Mouse (Mus musculus) MEL (cell line): ENCODE data around the gene Ctsl. TPM values are rescaled to one million over a fixed set of nuclear protein-coding genes. Genes with fewer than 3 reads are reported as not detected.

ENCODE experiments used
- DNase-seq: peaks from one replicate; pipeline ENCODE4 v3.0.0; 2011; ENCODE audit warnings: low read depth, low spot score
- H3K27ac ChIP-seq: 2 replicates; pipeline ENCODE4 v1.5.1; 2012; ENCODE audit warnings: low read depth, mild to moderate bottlenecking, control low read depth, low read length, moderate library complexity; ENCODE audit not compliant: control insufficient read depth
- H3K27me3 ChIP-seq, 2 experiments: fragments of 150-350 bp in 1 of 2; sonication (generic) in 1 of 2; 2 replicates each; pipeline ENCODE4 v1.6.1; 2012; ENCODE audit warnings: low read length in 2 of 2, mild to moderate bottlenecking in 2 of 2, improper control_type of control experiment in 1 of 2, moderate library complexity in 1 of 2; ENCODE audit not compliant: insufficient read depth in 2 of 2, control insufficient read depth in 1 of 2
- H3K36me3 ChIP-seq, 2 experiments: 2 replicates each; pipeline ENCODE4 v1.6.1; 2012 to 2014; ENCODE audit warnings: low read length in 2 of 2, improper control_type of control experiment in 1 of 2, inconsistent platforms in 1 of 2, mild to moderate bottlenecking in 1 of 2; ENCODE audit not compliant: insufficient read depth in 2 of 2, control insufficient read depth in 1 of 2
- H3K4me1 ChIP-seq, 2 experiments: fragments of 150-350 bp in 1 of 2; sonication (generic) in 1 of 2; 2 replicates each; pipeline ENCODE4 v1.6.1; 2012; ENCODE audit warnings: low read length in 2 of 2, improper control_type of control experiment in 1 of 2, mild to moderate bottlenecking in 1 of 2; ENCODE audit not compliant: insufficient read depth in 2 of 2, control insufficient read depth in 1 of 2
- H3K4me3 ChIP-seq, 2 experiments: fragments of 150-350 bp in 1 of 2; sonication (generic) in 1 of 2; 2 replicates each; pipeline ENCODE4 v1.5.1; 2012; ENCODE audit warnings: low read depth in 2 of 2, low read length in 2 of 2, mild to moderate bottlenecking in 2 of 2, moderate library complexity in 2 of 2, control low read depth in 1 of 2, improper control_type of control experiment in 1 of 2; ENCODE audit not compliant: control insufficient read depth in 1 of 2, insufficient read depth in 1 of 2
- H3K79me2 ChIP-seq: 2 replicates; pipeline ENCODE4 v1.6.1; 2012; ENCODE audit warnings: mild to moderate bottlenecking, low read length, moderate library complexity; ENCODE audit not compliant: control insufficient read depth, poor library complexity, insufficient read depth
- H3K9ac ChIP-seq: 2 replicates; pipeline ENCODE4 v1.6.1; 2012; ENCODE audit warnings: low read depth, mild to moderate bottlenecking, control low read depth, low read length, moderate library complexity; ENCODE audit not compliant: control insufficient read depth, poor library complexity, severe bottlenecking
- H3K9me3 ChIP-seq: fragments of 150-350 bp; sonication (generic); replicated peaks from 2 replicates; pipeline ENCODE4 v1.6.1; 2012; ENCODE audit warnings: mild to moderate bottlenecking, low read length, improper control_type of control experiment, moderate library complexity; ENCODE audit not compliant: insufficient read depth
- CHD2 ChIP-seq: IDR thresholded peaks from 2 replicates; pipeline ENCODE4 v1.6.1; 2011; ENCODE audit warnings: low read length, improper control_type of control experiment
- CTCF ChIP-seq, 3 experiments: IDR thresholded peaks in 2 of 3; conservative IDR thresholded peaks in 1 of 3; 2 replicates each; pipeline ENCODE4 v1.5.1; 2011 to 2012; ENCODE audit warnings: low read length in 3 of 3, low read depth in 2 of 3, mild to moderate bottlenecking in 2 of 3, improper control_type of control experiment in 1 of 3, inconsistent platforms in 1 of 3, mixed read lengths in 1 of 3, moderate library complexity in 1 of 3; ENCODE audit not compliant: control insufficient read depth in 1 of 3, insufficient read depth in 1 of 3, poor library complexity in 1 of 3, severe bottlenecking in 1 of 3
- GABPA ChIP-seq: IDR thresholded peaks from 2 replicates; pipeline ENCODE4 v1.6.1; 2012; ENCODE audit warnings: low read depth, mild to moderate bottlenecking, inconsistent platforms, low read length, improper control_type of control experiment, moderate library complexity
- GATA1 ChIP-seq: IDR thresholded peaks from 2 replicates; pipeline ENCODE4 v1.6.1; 2011; ENCODE audit warnings: low read depth, low read length, improper control_type of control experiment
- JUND ChIP-seq: IDR thresholded peaks from 2 replicates; pipeline ENCODE4 v1.6.1; 2011; ENCODE audit warnings: low read depth, mild to moderate bottlenecking, improper control_type of control experiment, low read length
- MAZ ChIP-seq: IDR thresholded peaks from 2 replicates; pipeline ENCODE4 v1.6.1; 2012; ENCODE audit warnings: low read depth, mild to moderate bottlenecking, inconsistent platforms, low read length, improper control_type of control experiment
- MEF2A ChIP-seq: IDR thresholded peaks from 2 replicates; pipeline ENCODE4 v1.6.1; 2014; ENCODE audit warnings: low read depth, mild to moderate bottlenecking, inconsistent platforms, low read length, improper control_type of control experiment; ENCODE audit not compliant: poor library complexity, insufficient replicate concordance, severe bottlenecking; ENCODE audit errors: extremely low read depth
- NELFE ChIP-seq: IDR thresholded peaks from 2 replicates; pipeline ENCODE4 v1.6.1; 2011; ENCODE audit warnings: low read depth, low read length, improper control_type of control experiment
- NRF1 ChIP-seq: IDR thresholded peaks from 2 replicates; pipeline ENCODE4 v1.6.1; 2014; ENCODE audit warnings: low read depth, mild to moderate bottlenecking, inconsistent platforms, low read length, improper control_type of control experiment, moderate library complexity; ENCODE audit not compliant: poor library complexity, insufficient read depth, severe bottlenecking
- POLR2AphosphoS2 ChIP-seq: IDR thresholded peaks from 2 replicates; pipeline ENCODE4 v1.6.1; 2011; ENCODE audit warnings: low read length, improper control_type of control experiment
- POLR2AphosphoS5 ChIP-seq: IDR thresholded peaks from 2 replicates; pipeline ENCODE4 v1.6.1; 2012; ENCODE audit warnings: low read depth, borderline replicate concordance, mild to moderate bottlenecking, inconsistent platforms, low read length, moderate library complexity, mixed read lengths
- RAD21 ChIP-seq: IDR thresholded peaks from 2 replicates; pipeline ENCODE4 v1.6.1; 2011; ENCODE audit warnings: mild to moderate bottlenecking, low read depth, low read length, improper control_type of control experiment
- SIN3A ChIP-seq: IDR thresholded peaks from 2 replicates; pipeline ENCODE4 v1.6.1; 2012; ENCODE audit warnings: low read length, improper control_type of control experiment, inconsistent platforms
- TAL1 ChIP-seq: IDR thresholded peaks from 2 replicates; pipeline ENCODE4 v1.6.1; 2012; ENCODE audit warnings: mild to moderate bottlenecking, inconsistent platforms, low read length, moderate library complexity, mixed read lengths
- TBP ChIP-seq: IDR thresholded peaks from 2 replicates; pipeline ENCODE4 v1.8.0; 2011; ENCODE audit warnings: low read depth, low read length, improper control_type of control experiment
- USF2 ChIP-seq, 2 experiments: IDR thresholded peaks; 2 replicates each; pipeline ENCODE4 v1.6.1; 2011 to 2012; ENCODE audit warnings: improper control_type of control experiment in 2 of 2, low read length in 2 of 2, borderline replicate concordance in 1 of 2, inconsistent platforms in 1 of 2, low read depth in 1 of 2, mild to moderate bottlenecking in 1 of 2; ENCODE audit not compliant: insufficient read depth in 1 of 2
- ZC3H11A ChIP-seq: IDR thresholded peaks from 2 replicates; pipeline ENCODE4 v1.6.1; 2012; ENCODE audit warnings: low read depth, mild to moderate bottlenecking, inconsistent platforms, low read length, improper control_type of control experiment
- ZNF384 ChIP-seq: IDR thresholded peaks from 2 replicates; pipeline ENCODE4 v1.6.1; 2012; ENCODE audit warnings: low read depth, mild to moderate bottlenecking, inconsistent platforms, low read length, improper control_type of control experiment
- polyA plus RNA-seq, 2 experiments: library from polyadenylated mRNA; stranded (reverse) in 1 of 2; unstranded in 1 of 2; fragments of >175 nt in 1 of 2; fragments of >200 nt in 1 of 2; gene quantifications; 2 replicates each; pipeline versions ENCODE4 v1.2.1 to v1.2.4; 2012; ENCODE audit warnings: low replicate concordance in 2 of 2, low read depth in 1 of 2; ENCODE audit not compliant: insufficient read length in 2 of 2, insufficient read depth in 1 of 2, missing spikeins in 1 of 2
- total RNA-seq: library from RNA; depleted of rRNA; stranded (reverse); fragments of 300-350 nt; gene quantifications from 2 replicates; pipeline ENCODE4 v1.2.3, GENCODE M21; 2012

Ctsl gene
- total and polyA plus RNA-seq, 3 experiments = 20.1 to 39.2 TPM; not detected in 1

DNA sequence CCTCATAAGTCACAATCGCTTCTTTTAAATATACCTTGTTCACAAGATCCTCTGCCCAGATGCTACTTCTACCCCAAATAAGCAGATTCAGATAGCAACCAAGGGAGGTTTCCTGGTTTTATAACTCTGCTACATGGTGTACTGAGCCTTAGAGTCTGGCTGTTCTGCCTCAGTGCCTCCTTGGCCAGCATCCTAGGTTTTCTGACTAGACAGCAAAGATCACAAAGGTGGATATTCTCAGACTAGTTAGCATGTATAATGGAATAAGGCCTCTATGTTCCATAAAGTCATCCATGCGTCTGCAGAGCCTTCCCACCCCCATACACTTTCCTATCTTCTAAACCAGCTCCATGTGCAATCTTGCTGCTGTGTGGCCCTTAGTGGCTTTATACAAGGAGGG is 9.6 kb upstream of the Ctsl start:
- TF ChIP-seq ZC3H11A (no peak), MEF2A (no peak), CHD2 (no peak), MAZ (no peak), TBP (no peak), POLR2AphosphoS2 (no peak), RAD21 (no peak), NRF1 (no peak), CTCF (IDR thresholded peaks at IDR 0.05 in 2 of 3, conservative IDR thresholded peaks at IDR 0.05 in 1 of 3; ENCODE audit: control insufficient read depth in 1 of 3, insufficient read depth in 1 of 3, low read depth in 2 of 3, low read length in 3 of 3, poor library complexity in 1 of 3, severe bottlenecking in 1 of 3) (no peak), GATA1 (no peak), GABPA (no peak), USF2 (IDR thresholded peaks at IDR 0.05; ENCODE audit: borderline replicate concordance in 1 of 2, insufficient read depth in 1 of 2, low read depth in 1 of 2, low read length in 2 of 2) (no peak), JUND (no peak), ZNF384 (no peak), SIN3A (no peak)
- DNase-seq = no peak
- Histone ChIP-seq H3K79me2 (no peaks in the 10 kb centered on the region), H3K9me3 (no peaks in the 10 kb centered on the region), H3K4me3 (no peak overlapping the region), H3K4me1 (peaks cover 0 to 5% of the 10 kb centered on the region in 2 experiments; a peak in 2 of 4 replicates), H3K9ac (no peak overlapping the region), H3K36me3 (no peaks in the 10 kb centered on the region; a peak in 1 of 4 replicates), H3K27ac (no peak overlapping the region), H3K27me3 (no peaks in the 10 kb centered on the region; a peak in 1 of 4 replicates)

DNA sequence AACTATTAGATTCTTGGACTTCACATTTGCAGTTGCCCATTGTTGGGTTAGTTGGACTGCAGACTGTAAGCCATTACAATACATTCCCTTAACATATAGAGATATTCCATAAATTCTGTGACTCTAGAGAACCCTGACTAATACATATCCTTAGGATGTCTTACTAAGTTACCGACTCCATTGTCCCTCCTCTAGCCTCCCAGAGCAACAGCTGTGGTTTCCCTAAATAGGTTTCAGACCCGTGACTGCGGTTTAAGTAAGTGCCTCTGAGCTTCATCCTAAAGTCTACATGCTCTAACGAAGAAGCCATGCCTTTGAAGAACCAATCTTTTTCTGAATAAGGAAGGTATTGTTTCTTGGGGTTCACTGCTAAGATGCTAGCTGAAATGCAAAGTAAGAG is 7.9 kb upstream of the Ctsl start:
- Histone ChIP-seq H3K9me3 (no peaks in the 10 kb centered on the region), H3K9ac (no peak overlapping the region), H3K4me3 (no peak overlapping the region), H3K27ac (no peak overlapping the region), H3K4me1 (peaks cover 0 to 10% of the 10 kb centered on the region in 2 experiments; a peak in 3 of 4 replicates), H3K36me3 (no peaks in the 10 kb centered on the region; a peak in 1 of 4 replicates), H3K27me3 (no peaks in the 10 kb centered on the region; a peak in 1 of 4 replicates), H3K79me2 (no peaks in the 10 kb centered on the region)
- DNase-seq = no peak
- TF ChIP-seq NELFE (no peak), USF2 (IDR thresholded peaks at IDR 0.05; ENCODE audit: borderline replicate concordance in 1 of 2, insufficient read depth in 1 of 2, low read depth in 1 of 2, low read length in 2 of 2) (no peak), ZC3H11A (no peak), CTCF (IDR thresholded peaks at IDR 0.05 in 2 of 3, conservative IDR thresholded peaks at IDR 0.05 in 1 of 3; ENCODE audit: control insufficient read depth in 1 of 3, insufficient read depth in 1 of 3, low read depth in 2 of 3, low read length in 3 of 3, poor library complexity in 1 of 3, severe bottlenecking in 1 of 3) (no peak), POLR2AphosphoS5 (no peak), TAL1 (no peak), SIN3A (no peak)
